Mouse (Mus musculus): ENCODE data around the gene Flywch2.

- TF ChIP-seq MAX (IDR thresholded peaks at IDR 0.05; ENCODE audit: low read length) (no peak), NELFE (IDR thresholded peaks at IDR 0.05; ENCODE audit: low read depth, low read length) (no peak), MEF2A (IDR thresholded peaks at IDR 0.05; ENCODE audit: extremely low read depth, insufficient replicate concordance, low read depth, low read length, poor library complexity, severe bottlenecking) (no peak), EP300 (IDR thresholded peaks at IDR 0.05; ENCODE audit: low read depth in 1 of 2, low read length in 2 of 2) (no peak), CTCF (IDR thresholded peaks at IDR 0.05 in 2 of 3, conservative IDR thresholded peaks at IDR 0.05 in 1 of 3; ENCODE audit: control insufficient read depth in 1 of 3, insufficient read depth in 1 of 3, low read depth in 2 of 3, low read length in 3 of 3, poor library complexity in 1 of 3, severe bottlenecking in 1 of 3) (no peak), CHD1 (IDR thresholded peaks at IDR 0.05; ENCODE audit: low read depth, low read length) (no peak)
Measured at GRCm38 (mm10) chr17:23825591-23825990, 39.7 kb upstream of the Flywch2 start.

Measured in MEL (cell line).